Mouse (Mus musculus) heart, adult 2 months (tissue): Measurements from ENCODE around the gene Dlg3. TPM values are rescaled to one million over a fixed set of nuclear protein-coding genes. Genes with fewer than 3 reads are reported as not detected.
A peak's percentile ranks its signal among the peaks of the same experiment; 100 is the strongest.

ENCODE experiments used
- DNase-seq, 2 experiments: peaks; one replicate each; pipeline ENCODE4 v3.0.0; 2021
- H3K27ac ChIP-seq: fragments of 200-600 bp; 2 replicates; pipeline ENCODE4 v1.8.1; 2022
- H3K27me3 ChIP-seq: fragments of 200-500 bp; 2 replicates; pipeline ENCODE4 v1.6.1; 2012; ENCODE audit warnings: mild to moderate bottlenecking, low read length, inconsistent platforms, mixed read lengths; ENCODE audit not compliant: control insufficient read depth, insufficient read depth
- H3K36me3 ChIP-seq: fragments of 200-500 bp; 2 replicates; pipeline ENCODE4 v1.6.1; 2012; ENCODE audit warnings: low read length, inconsistent platforms; ENCODE audit not compliant: control insufficient read depth, insufficient read depth
- H3K4me1 ChIP-seq: fragments of 200-500 bp; 2 replicates; pipeline ENCODE4 v1.6.1; 2011; ENCODE audit warnings: low read length; ENCODE audit not compliant: control insufficient read depth, insufficient read depth
- H3K4me3 ChIP-seq: fragments of 200-600 bp; 2 replicates; pipeline ENCODE4 v1.8.1; 2022
- H3K79me2 ChIP-seq: fragments of 200-500 bp; replicated peaks from 2 replicates; pipeline ENCODE4 v1.6.1; 2012; ENCODE audit warnings: mild to moderate bottlenecking, inconsistent platforms, low read length, moderate library complexity, mixed read lengths; ENCODE audit not compliant: control insufficient read depth, insufficient read depth
- H3K9ac ChIP-seq: fragments of 200-500 bp; 2 replicates; pipeline ENCODE4 v1.6.1; 2012; ENCODE audit warnings: low read depth, mild to moderate bottlenecking, control low read depth, inconsistent platforms, low read length, mixed read lengths
- CTCF ChIP-seq: fragments of 200-600 bp; IDR thresholded peaks from 2 replicates; pipeline ENCODE4 v1.8.1; 2022; ENCODE audit warnings: antibody characterized with exemption, mild to moderate bottlenecking, moderate library complexity
- EP300 ChIP-seq: fragments of 200-500 bp; IDR thresholded peaks from 2 replicates; pipeline ENCODE4 v1.6.1; 2011; ENCODE audit warnings: low read depth, low read length, control low read depth; ENCODE audit not compliant: insufficient read depth
- POLR2A ChIP-seq: fragments of 200-500 bp; IDR thresholded peaks from 2 replicates; pipeline ENCODE4 v1.6.1; 2011; ENCODE audit warnings: mild to moderate bottlenecking, low read depth, low read length, control low read depth; ENCODE audit not compliant: insufficient read depth
- WGBS: fragments of 180-500 bp; shearing (Covaris S2); methylation state at CpG from one replicate; pipeline ENCODE4 v1.1.7; 2018; 5-methylcytosine and 5-hydroxymethylcytosine counted together
- intact Hi-C: fragments of 180-260 bp; cut with DNase I; formaldehyde crosslinking; loops from one replicate; pipeline ENCODE4 v1.15.1; 2025
- polyA plus RNA-seq: library from polyadenylated mRNA; depleted of rRNA; stranded (reverse); fragments of >200 nt; gene quantifications from 2 replicates; pipeline ENCODE4 v1.2.3, GENCODE M21; 2012
- total RNA-seq, 2 experiments: library from RNA; stranded (reverse); gene quantifications; 2 replicates each; pipeline ENCODE4 v1.2.3; 2021

Gene Dlg3
- total and polyA plus RNA-seq, 3 experiments: 2.6 to 3.0 (median 2.7) TPM

GRCm38 (mm10) chrX:100739443-100739842 lies 28.1 kb upstream of the Dlg3 start:
- intact Hi-C loops: loop anchor here (1.0 kb wide), 1 partner anchor 118 kb away; no protein-coding TSS in a partner anchor
- peak in 1 of 2 experiments; percentile 2 for DNase-seq
- WGBS: 46% methylated on average over 10 of the region's 10 CpGs
- H3K36me3 ChIP-seq: no peaks in the 10 kb centered on the region
- H3K9ac ChIP-seq: peak overlapping the region; percentile 31; the same call in 1 of the 2 replicates
- H3K79me2 ChIP-seq: no peaks in the 10 kb centered on the region
- peaks cover 1% of the 10 kb centered on the region; the same call in 1 of the 2 replicates for H3K4me1 ChIP-seq
- no peak overlapping the region for H3K27ac ChIP-seq
- H3K27me3 ChIP-seq: no peaks in the 10 kb centered on the region
- no peak for TF ChIP-seq POLR2A
- TF ChIP-seq CTCF: no peak
- peak overlapping the region; percentile 34; the same call in 1 of the 2 replicates for H3K4me3 ChIP-seq

GRCm38 (mm10) chrX:100740785-100741184 lies 26.7 kb upstream of the Dlg3 start:
- Histone ChIP-seq H3K27ac (peak overlapping the region; percentile 69), H3K27me3 (no peaks in the 10 kb centered on the region), H3K79me2 (no peaks in the 10 kb centered on the region), H3K4me3 (no peak overlapping the region), H3K4me1 (peaks cover 1% of the 10 kb centered on the region; the same call in 1 of the 2 replicates), H3K36me3 (no peaks in the 10 kb centered on the region), H3K9ac (peak overlapping the region; percentile 40; the same call in 1 of the 2 replicates)
- peak; percentile 32 to 58 for DNase-seq
- whole genome bisulfite sequencing: 31% methylated on average over 6 of the region's 6 CpGs
- TF ChIP-seq EP300: no peak
- TF ChIP-seq CTCF: no peak
- TF ChIP-seq POLR2A: no peak
- intact Hi-C loops: no loop called here

- Histone ChIP-seq H3K36me3 (no peaks in the 10 kb centered on the region), H3K9ac (no peak overlapping the region), H3K79me2 (no peaks in the 10 kb centered on the region), H3K27me3 (no peaks in the 10 kb centered on the region), H3K4me3 (no peak overlapping the region), H3K4me1 (peaks cover 1% of the 10 kb centered on the region; the same call in 1 of the 2 replicates), H3K27ac (no peak overlapping the region)
- WGBS: 16% methylated on average over 10 of the region's 10 CpGs
- peak; percentile 56 to 61 for DNase-seq
- TF ChIP-seq CTCF: peak; percentile 73
- TF ChIP-seq EP300: no peak
- no peak for TF ChIP-seq POLR2A
- intact Hi-C loops: no loop called here
Measured at GRCm38 (mm10) chrX:100741940-100742339, 25.6 kb upstream of the Dlg3 start.

DNA sequence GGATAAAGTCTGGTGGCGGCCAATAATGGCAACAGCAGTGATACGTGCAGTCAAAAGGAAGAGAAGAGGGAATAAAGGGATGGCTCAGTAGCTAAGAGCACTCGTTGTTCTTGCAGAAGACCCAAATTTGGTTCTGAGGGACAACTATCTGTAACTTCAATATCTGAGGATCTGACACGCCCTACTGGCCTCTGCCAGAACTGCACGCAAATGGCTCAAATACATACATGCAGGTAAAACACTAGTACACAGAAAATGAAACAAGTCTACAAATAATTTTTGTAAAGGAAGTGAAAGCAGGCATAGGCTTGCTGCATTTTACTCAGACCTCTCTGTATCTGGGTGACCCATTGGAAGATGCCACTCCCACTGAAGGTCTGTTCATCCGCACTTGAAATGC lies 1.7 kb upstream of the Dlg3 start:
- Histone ChIP-seq H3K4me1 (peaks cover 1% of the 10 kb centered on the region; the same call in 1 of the 2 replicates), H3K79me2 (no peaks in the 10 kb centered on the region), H3K4me3 (no peak overlapping the region), H3K27ac (no peak overlapping the region), H3K27me3 (no peaks in the 10 kb centered on the region), H3K9ac (no peak overlapping the region), H3K36me3 (no peaks in the 10 kb centered on the region)
- 77% methylated on average over 6 of the region's 6 CpGs for WGBS
- DNase-seq: no peak
- intact Hi-C loops: no loop called here
- TF ChIP-seq POLR2A (no peak), EP300 (no peak), CTCF (peak; percentile 48)

DNA sequence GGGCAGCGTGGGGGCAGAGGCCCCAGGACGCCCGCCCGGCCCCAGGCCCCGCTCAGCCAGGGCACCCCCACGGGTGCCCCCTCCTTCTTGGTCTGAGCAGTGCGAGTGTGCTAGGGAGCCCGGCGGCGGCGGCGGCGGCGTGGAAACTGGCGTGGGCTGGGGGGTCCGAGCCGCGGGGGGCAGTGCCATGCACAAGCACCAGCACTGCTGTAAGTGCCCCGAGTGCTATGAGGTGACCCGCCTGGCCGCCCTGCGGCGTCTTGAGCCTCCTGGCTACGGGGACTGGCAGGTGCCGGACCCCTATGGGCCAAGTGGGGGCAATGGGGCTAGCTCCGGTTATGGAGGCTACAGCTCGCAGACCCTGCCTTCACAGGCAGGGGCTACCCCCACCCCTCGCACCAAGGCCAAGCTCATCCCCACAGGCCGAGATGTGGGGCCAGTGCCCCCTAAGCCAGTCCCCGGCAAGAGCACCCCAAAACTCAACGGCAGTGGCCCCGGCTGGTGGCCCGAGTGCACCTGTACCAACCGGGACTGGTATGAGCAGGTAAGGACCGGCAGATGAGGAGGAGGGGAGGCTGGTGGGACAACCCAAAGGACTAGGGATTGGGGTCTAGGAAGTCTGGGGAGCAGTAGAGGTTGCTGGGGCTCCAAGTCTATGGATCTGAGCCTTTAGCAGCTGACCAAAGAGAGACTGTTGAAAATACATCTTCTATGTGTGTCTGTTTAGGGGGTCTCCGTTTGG lies 534 bp downstream of the Dlg3 start:
- TF ChIP-seq POLR2A (no peak), EP300 (no peak)
- intact Hi-C loops: no loop called here
- peak overlapping the region; percentile 38; the same call in 1 of the 2 replicates for H3K9ac ChIP-seq
- 37% methylated on average over 26 of the region's 36 CpGs for WGBS
- H3K4me3 ChIP-seq: peak overlapping the region; percentile 23
- no peak overlapping the region for H3K27ac ChIP-seq
- H3K36me3 ChIP-seq: no peaks in the 10 kb centered on the region
- H3K79me2 ChIP-seq: no peaks in the 10 kb centered on the region
- no peaks in the 10 kb centered on the region for H3K27me3 ChIP-seq
- peaks cover 1% of the 10 kb centered on the region; the same call in 1 of the 2 replicates for H3K4me1 ChIP-seq
- DNase-seq: peak in 1 of 2 experiments; percentile 21

DNA sequence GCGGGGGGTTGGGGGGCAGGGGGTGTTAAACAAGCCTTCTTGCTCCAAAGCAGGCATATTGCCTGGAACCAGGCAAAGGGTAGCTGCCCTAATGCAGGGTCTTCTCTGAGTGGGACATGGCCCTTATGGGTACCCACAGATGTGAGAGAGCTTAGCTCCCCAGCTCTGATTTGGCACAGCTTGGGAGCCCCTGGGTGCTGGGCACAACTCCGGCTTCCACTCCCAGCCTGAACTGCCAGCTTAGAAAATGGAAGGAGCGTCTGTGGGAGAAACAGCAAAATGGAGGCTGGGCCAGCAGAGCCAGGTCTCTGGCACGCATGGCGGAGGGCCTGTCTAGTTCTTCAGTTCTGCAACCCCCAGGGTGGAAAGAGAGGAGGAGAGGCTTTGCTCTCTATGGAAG lies 1.8 kb downstream of the Dlg3 start:
- no peaks in the 10 kb centered on the region for H3K79me2 ChIP-seq
- no peak overlapping the region for H3K9ac ChIP-seq
- TF ChIP-seq EP300 (no peak), CTCF (no peak), POLR2A (no peak)
- no peak overlapping the region for H3K4me3 ChIP-seq
- DNase-seq: no peak
- no peaks in the 10 kb centered on the region for H3K27me3 ChIP-seq
- H3K36me3 ChIP-seq: no peaks in the 10 kb centered on the region
- no peak overlapping the region for H3K27ac ChIP-seq
- 90% methylated on average over 5 of the region's 5 CpGs for WGBS
- intact Hi-C loops: no loop called here
- peaks cover 1% of the 10 kb centered on the region; the same call in 1 of the 2 replicates for H3K4me1 ChIP-seq
